Mouse (Mus musculus): ENCODE measurements around the gene Gm5741.
A peak's percentile ranks its signal among the peaks of the same experiment; 100 is the strongest.

Gm5741 gene

DNA sequence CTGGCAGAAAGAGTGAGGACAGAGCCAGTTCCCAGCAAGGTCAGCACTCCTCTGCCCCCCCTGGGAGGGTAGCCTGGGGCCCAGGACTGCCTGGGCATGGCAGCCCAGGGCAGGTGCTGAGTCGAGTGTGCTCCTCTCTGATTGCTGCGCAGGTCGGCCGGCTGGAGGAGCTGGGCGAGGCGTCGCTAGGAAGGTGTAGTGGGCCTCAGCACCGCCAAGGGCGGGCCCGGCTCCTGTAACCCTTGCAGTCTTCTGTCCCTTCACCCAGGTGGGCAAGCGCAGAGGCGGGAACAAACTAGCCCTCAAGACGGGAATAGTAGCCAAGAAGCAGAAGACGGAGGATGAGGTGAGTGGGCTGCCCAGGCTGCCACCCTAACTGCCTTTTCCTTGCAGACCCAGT is 38.5 kb downstream of the Gm5741 start:
- no peak for DNase-seq (ENCODE audit: low spot score in 2 of 2)

DNA sequence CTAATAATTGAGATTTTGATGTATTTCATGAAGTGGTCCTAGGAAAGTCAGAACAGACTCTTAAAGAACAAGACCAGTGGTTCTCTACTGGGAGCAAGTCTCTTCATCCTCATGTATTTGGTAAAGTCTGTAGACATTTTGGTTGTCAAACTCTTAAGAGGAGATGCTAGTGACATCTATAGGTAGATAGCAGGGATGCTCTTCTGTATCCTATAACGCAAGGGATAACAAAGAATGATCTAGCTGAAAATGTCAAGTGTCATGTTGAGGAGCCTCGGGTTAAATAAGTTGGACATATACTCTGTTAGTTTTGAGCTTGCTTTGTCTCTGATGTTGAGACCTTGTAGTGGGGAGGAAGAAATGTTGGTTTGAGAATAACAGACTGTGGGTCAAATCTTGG is 39.9 kb downstream of the Gm5741 start:
- DNase-seq (ENCODE audit: low spot score in 2 of 2): no peak

DNA sequence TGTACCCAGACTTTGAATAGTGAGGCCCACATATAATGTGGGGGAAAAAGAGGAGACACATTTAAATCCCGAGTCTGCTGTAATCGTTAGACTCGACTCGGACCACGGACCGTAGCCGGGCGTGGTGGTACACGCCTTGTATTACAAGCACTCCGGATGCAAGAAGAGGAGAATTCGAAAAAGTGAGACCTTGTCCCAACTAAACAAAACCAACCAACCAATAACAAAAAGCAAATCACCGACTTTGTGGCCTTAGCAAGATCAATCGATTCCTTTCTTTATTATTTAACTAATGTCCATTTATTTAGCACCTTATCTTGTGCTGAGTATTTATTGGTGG is 40.3 kb downstream of the Gm5741 start:
- no peak for DNase-seq (ENCODE audit: low spot score in 2 of 2)

DNA sequence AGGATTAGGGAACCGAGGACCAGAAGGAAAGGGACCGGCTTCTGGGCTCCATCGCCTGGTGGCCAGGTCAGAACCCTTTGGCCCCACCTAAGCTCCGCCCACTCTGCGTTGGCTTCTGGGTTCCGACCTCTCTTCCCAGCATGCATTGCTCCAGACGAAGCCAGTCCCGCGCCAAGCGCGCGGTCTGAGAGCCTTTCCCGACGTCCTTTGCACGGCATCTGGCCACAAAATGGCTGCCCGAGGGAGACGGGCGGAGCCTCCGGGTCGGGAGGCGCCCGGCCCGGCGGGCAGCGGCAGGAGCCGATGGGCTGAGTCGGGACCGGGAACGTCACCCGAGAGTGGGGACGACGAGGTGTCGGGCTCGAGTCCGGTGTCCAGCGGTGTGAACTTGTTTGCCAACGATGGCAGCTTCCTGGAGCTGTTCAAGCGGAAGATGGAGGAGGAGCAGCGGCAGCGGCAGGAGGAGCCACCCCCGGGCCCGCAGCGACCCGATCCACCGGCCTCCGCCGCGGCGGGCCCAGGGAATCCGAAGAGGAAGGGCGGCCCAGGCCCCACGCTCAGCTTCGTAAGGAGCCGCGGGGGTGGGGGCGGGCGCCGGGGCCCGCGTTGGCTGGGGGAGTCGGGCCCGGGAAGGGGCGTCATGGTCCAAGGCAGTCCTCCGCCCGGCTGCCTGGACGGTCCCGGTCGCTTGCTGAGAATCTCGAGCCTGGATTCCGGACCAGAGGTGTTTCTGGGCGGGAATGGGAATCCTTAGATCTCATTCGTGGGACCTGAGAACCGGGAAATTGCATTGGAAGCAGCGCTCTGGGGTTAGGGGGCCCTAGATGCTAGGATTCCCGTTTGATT is 40.9 kb downstream of the Gm5741 start, which contains the start of gene Trir:
Trir (plus strand) TSS at position 154 of the 846 bp plus-strand sequence.
- DNase-seq (ENCODE audit: low spot score in 2 of 2): peak; percentile 90 to 93

DNA sequence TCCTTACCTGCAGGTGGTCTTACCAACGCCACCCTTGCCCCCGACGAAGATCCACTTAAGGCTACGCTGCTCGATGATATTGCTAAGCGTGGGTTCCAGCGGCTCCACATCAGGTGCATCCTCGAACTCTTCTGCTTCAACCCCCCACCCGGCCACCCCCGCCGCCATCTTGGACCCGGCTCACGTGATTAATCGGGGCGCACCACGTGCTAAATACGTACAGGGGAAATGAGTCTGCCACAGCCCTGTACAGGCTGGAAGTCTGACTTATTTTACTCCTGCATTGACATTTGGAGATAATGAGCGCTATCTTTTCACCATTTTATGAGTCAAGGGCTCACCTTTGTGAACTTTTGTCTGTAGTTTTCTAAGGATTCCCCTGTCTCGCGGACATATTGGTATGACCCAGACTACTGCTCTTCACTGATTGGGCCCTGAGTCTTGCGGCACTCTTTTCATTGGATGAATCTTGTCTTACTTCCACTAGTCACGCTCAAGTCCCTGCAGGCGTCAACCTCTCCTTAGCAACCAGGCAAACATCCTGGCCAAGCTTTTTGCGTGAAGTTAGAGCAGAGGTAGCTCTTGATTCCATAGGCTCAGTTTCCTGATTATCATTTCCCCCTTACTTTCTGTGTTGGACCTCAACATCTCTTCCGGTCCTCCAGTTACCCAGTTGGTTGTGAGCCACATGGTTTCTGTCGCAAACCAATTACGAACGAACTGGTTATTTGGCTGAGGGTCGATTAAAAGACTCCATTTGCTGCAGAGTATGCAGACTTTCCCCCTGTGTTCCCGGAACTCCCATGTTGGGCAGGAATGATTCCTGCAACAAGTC is 42.5 kb downstream of the Gm5741 start, which contains the start of gene Asna1:
Asna1 (minus strand) TSS at position 184 of the 835 bp plus-strand sequence.
- peak; percentile 78 to 81 for DNase-seq (ENCODE audit: low spot score in 2 of 2)

DNA sequence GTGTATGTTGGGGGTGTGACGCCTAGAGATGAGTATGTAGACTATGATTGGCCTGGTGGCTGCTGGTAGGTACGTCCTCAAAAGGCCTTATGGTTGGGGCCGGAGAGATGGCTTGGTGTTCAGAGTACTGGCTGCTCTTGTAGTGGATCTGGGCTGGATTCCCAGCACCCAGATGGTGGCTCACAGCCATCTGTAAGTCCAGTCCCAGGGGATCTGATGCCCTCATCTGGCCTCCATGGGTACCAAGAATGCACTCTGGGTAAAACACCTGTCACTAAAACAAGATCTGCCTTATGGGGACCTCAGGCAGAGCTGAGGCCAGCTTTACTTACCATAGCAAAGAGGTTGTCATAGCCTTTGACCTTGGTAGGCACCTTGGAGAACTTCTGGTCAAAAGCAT is 43.9 kb downstream of the Gm5741 start:
- no peak for DNase-seq (ENCODE audit: low spot score in 2 of 2)

DNA sequence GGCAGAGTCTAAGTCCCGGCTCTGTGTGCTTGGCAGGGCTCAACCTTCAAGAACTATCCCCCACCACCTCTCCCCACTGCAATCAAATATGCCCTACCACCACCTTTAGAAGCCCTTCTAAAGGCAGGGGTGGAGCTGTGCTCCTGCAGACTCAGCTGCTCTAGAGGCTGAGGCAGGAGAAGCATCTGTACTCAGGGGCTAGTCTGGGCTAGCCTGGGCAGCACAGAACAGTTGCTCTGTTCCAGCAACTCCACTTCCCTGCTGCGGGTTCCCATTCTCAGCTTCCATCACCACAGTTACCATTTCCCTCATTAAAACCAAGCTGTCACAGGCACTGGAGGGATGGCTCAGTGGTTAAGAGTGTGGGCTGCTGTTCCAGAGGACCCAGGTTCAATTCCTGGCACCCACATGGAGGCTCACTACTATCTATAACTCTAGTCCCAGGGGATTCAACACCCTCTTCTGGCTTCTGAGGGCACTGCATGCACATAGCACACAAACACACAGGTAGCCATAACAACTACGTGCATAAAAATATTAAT is 46.2 kb downstream of the Gm5741 start:
- DNase-seq (ENCODE audit: low spot score in 2 of 2): no peak
